Mouse (Mus musculus) right cerebral cortex, adult 2 months (tissue): ENCODE results near the gene Acsm2.

Source experiments
- DNase-seq, 2 experiments: peaks; one replicate each; pipeline ENCODE4 v3.0.0; 2021 to 2022; ENCODE audit warnings: low spot score in 2 of 2

Gene Acsm2

DNA sequence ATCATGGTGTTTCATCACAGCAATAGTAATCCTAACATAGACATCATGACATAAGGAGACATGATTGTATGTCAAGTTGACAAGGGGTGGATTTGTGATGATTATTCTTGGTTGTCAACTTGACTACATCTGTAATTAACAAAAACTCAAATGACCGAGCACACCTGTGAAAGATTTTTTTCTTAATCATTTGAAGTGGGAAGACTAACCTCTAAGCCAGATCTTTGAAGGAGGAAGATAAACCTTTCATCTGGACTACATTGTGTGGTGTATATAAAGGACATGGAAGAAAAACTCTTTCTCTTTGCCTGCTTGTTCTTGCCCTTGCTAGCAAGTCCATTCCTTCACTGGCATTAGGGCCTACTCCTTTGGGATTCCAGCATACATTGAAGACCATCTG is at the start of gene Acsm2:
Gene Acsm2 (plus strand): TSS at position 301 of the 400 bp plus-strand sequence.
- no peak for DNase-seq

DNA sequence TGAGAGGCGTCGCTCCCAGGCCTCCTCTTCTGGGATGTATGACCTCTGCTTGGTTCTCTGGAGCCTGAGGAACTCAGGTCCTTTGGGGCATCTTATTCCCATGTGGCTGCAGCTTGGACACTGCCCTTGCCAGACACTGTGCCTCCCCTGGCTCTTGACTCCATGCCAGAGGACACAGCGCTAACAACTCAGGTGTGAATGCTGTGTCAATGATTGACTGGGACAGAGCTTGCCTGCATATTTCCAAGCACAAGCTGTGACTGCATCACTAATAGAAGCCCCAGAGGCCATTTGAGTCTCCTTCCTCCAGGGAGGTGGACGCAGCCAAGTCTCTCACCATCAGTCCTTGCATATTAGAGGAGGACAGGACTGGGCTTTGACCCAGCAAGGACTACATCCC is 43.0 kb upstream of the Acsm2 start:
- no peak for DNase-seq

DNA sequence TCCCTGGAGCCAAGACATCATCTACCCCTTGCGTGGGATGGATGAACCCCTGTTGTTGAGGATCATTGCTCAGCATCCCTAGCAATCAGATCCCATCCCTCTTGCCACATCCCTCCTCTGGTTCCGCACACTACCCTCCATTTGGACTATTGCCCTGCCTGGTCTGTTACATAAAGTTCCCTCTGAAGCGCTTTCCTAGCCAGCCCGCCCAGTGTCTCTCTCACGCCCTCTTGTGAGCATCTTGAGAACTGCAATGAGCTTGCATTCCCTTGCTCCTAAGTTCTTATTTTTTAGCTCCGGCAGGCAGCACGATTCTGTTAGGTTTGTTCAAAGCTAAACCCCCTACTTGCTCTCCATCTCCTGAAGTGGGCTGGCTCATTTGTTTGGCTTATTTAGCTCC is 41.1 kb upstream of the Acsm2 start:
- peak; percentile 54 to 74 for DNase-seq

GRCm38 (mm10) chr7:119515492-119516271 is 38.5 kb upstream of the Acsm2 start:
- peak; percentile 73 to 74 for DNase-seq

- no peak for DNase-seq
Observed at GRCm38 (mm10) chr7:119516272-119516558, 37.9 kb upstream of the Acsm2 start.

GRCm38 (mm10) chr7:119519163-119519562 is 35.0 kb upstream of the Acsm2 start, which contains the start of gene Acsm5:
Acsm5 (plus strand) TSS chr7:119519463.
- DNase-seq: no peak

- DNase-seq: peak; percentile 87 to 91
Observed at GRCm38 (mm10) chr7:119519654-119520053, 34.5 kb upstream of the Acsm2 start.

DNA sequence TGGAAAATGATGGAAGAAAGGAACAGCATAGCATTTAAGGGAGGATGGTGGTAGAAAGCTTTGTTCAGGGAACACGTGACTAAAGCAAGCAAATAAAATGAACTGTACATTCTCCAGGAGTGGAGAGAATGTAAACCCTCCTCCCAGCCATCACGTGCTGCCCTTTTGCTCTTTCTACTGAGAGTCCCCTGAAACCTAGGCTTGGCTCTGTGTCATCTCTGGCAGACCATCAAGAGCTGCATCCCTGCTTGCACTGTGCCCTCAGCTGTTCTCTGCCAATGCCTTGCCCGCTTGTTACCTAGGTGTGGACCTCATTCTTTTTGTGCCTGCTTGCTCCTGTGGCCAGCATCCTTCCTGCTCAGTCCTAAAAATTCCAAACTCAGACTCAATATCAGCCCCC is 32.3 kb upstream of the Acsm2 start:
- no peak for DNase-seq

DNA sequence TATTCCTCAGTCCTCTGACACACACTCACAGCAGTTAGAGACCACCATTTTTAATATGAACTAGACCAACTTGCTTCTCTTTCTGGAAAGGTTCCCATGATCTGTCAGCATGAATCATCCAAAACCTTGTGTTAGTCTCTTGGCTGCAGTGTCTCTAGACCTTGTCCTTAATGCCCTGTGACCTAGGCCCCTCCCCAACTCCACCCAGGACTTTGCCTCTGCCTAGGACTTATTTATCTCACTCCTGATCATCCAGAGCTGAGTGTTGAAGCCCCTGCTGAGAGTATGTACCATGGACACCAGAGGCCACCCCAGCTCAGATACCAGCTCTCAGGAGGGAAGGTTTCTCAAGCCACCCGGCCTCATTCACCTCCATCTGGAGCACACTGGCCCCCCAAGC is 31.8 kb upstream of the Acsm2 start:
- no peak for DNase-seq

DNA sequence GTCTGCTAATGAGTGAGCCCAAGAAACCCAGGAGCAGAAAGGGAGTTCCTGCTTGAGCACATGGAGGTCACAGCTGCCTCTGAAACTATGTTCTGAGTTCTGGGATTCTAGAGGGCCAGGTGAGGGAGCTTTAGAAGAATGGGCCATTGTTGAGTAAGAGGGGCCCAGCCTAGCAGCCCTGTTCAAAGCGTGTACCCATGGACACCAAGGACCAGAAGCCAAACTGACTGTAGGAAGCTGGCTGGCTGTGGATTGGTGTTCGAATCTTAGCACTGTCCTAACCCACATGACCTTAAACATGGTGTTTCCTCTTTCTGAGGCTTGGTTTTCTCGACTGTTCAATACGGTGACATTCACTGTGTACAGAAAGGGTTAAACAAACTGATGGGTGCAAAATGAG is 30.8 kb upstream of the Acsm2 start, which contains the start of gene Pdilt:
Gene Pdilt (minus strand): TSS at position 101 of the 400 bp plus-strand sequence.
- DNase-seq: no peak

DNA sequence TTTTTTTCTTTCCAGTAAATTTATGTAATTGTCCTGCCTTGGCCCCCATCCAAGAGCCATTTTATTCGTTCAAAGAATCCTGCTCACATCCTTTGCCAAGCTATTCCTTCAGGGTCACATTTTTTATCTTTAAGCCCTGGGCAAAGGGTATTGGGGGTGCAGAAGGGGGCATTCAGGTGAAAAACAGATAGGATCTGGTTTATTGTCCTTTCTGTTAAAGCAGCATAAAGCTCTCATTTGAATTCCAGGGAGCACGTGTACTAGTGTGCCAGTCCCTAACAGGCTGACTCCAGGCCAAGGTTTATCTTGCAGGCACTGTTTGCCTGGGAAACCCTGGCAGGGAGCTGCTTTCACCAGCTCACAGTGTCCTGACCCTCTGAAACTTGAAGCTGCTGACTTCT is 28.3 kb upstream of the Acsm2 start:
- DNase-seq: no peak

GRCm38 (mm10) chr7:119526486-119526885 is 27.7 kb upstream of the Acsm2 start:
- DNase-seq: no peak

- DNase-seq: no peak
Observed at GRCm38 (mm10) chr7:119527135-119527534, 27.0 kb upstream of the Acsm2 start.

DNA sequence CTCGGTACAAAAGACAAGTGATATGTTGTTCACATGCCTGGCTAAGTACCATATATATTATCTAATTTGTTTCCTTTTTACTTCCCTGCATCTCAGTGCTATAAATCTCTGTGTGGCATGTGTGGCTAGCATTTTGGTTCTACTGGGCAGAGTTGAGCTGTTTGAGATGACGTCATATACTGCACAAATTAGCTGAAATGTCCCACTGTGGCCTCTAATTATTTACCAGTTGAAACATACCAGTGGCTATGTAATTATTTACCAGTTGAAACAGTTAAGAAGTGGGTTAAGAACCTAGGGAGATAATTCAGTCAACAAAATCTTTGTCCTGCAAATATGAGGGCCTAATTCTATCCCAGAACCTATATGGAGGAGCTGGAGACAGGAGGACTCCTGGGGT is 26.6 kb upstream of the Acsm2 start:
- no peak for DNase-seq

DNA sequence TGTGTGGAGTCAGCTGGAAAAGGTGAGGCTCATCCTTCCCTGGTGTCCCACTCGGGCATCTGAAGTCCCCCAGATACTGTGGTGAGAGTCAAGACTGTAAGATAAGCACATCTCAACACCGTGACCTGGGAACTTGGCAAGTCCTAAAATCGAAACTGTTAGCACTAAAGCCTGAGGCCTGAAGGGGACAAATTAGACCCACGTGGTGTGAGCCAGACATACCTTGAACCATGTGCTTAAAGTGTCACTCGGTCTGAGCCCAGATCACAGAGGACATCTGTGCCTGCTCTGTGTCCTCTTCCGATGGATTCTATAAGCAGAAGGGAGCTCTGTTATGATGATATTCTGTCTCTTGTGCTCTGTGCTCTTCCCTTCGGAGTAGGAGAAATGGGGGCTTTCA is 25.5 kb upstream of the Acsm2 start:
- no peak for DNase-seq

DNA sequence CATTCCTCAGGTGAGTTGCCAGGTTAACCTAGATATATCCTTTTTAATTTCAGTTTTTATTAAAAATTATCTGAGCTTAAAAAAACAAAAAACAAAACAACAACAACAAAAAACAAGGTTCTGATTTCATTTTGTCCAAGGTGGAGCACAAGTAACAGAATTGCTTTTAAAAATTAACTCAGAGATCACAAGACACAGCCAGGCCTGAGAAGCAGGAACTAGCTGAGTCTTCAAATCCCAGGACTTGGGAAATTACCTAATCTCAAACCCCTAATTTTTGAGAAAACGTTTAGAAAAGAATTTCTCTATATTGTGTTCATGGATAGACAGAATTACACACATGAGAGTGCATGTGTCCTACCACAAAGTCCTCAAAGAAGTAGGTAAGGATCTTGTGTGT is 21.2 kb upstream of the Acsm2 start:
- no peak for DNase-seq

DNA sequence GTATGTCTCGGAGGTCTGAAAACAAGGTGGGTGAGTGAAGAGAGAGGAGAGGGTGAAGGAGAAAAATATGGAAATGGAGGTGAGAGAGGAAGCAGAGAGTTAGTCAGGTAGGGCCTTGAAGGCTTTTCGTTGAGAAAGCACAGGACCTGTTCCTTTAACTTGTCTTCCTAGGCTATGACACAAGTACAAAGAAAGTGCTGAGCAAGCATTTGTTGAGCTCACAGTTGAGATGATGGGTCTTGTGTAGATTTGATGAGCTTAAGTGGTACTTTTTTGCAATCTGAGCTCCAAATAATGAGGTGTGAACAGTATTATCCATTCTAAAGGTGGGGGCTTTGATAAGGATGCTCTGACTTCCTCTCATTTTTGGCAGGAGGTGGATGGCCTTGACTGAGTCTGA is 19.8 kb upstream of the Acsm2 start:
- DNase-seq: no peak

GRCm38 (mm10) chr7:119542445-119542844 is 11.7 kb upstream of the Acsm2 start:
- no peak for DNase-seq

DNA sequence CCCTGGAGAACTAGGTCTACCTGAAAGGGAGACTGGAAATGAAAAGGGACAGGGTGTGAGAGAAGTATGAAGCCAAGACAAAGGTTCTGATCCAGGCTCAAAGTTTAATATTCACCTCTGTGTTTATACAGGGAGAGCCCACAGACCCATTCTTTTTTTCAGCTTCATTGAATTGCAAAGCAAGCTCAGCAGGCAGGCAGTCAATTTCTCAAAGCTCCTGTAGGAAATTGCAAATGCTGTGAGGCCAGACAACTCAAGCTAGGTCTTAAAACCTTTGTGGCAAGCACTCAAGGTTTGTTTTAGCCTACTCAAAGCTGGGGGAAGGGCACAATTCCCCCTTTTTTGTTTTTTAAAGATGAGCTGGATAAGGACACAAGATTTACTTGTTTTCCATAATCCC is 8.6 kb upstream of the Acsm2 start:
- no peak for DNase-seq

DNA sequence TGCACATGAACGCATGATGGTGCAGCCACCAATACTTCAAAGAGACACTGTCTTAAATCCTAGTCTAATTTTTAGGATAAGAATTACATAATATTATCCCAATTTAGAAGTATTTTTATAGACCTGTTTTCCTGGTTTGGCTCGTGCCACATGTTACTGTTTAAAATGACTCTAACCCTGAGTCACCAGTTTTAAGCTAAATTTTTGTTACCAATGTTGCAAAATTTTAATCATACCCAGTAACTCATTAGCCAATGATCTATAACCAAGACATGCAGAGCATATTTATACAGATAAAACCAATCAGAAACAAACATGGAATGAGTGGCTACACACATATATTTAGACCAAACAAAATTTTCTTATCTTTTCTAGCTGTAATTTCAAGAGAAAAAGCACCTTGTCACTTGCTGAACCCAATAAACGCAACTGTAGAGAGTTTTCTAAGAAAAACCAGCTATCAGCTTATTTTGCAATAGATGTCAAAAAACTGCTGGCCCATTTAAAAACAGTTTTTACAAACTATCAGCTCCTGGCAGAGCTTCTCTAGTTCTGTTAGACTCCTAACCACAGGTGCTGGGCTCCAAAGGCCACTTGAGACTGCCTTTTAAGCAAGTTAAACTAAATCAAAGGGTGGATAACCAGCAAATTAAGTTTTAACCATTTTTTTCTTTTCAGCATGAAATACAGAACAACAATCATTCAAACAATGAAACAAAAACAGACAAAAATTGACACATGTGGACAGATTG is 3.5 kb upstream of the Acsm2 start:
- DNase-seq: no peak

DNA sequence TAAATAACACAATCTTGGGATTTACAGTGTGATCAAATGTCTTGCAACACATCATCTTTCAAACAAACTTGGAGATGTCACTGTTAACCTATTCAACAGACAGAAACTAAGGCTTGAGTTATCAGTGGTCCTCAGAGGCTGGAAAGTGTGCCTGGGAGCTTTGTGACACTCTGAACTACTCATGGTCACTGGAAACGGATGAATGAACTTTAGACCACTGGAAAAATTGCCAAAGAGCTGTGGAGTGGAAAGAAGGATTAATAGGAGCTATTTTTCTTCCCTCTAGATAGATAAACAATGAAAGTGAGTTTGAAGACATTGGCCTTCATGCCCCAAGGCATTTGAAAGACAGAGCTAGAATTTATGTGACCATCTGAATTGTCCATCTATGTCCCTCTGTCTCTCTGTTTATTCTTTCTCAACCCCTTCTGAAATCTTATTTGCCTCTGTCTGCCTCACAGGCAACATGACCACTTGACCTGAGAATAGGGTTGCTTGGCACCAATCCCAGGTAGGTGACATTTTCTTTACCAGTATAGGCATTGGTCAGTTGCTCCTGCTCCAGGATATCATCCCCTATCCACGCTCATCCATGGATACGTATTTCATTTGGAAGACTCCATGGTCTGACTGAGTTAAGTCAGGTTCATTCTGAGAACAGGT is 5.8 kb downstream of the Acsm2 start:
- no peak for DNase-seq

GRCm38 (mm10) chr7:119560452-119560835 is 6.3 kb downstream of the Acsm2 start:
- no peak for DNase-seq

DNA sequence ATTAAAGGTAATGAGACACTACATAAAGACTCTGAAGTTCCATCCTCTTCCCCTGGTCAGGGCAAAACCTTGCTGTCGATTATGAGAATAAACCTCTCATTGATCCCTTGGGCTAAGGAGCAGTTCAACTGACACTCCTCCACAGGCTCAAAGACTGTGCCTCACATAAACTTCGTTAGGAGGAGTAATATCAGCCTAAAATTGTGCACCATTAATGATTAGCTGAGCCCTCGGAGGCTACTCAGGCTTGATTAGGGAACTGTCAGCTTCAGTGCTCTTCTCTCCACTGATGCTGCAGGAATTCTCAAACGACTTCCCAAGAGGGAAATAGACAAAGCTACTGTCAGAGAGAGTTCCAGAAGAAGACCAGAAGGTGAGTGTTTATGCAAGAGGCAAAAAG is 7.3 kb downstream of the Acsm2 start:
- DNase-seq: no peak
